Mouse (Mus musculus) CH12.LX (cell line): ENCODE results near the gene Herc2. TPM values are rescaled to one million over a fixed set of nuclear protein-coding genes. Genes with fewer than 3 reads are reported as not detected.

Experiments used
- DNase-seq: peaks from one replicate; pipeline ENCODE4 v3.0.0-alpha.2; 2013; ENCODE audit errors: extremely low read depth
- H3K27ac ChIP-seq: 2 replicates; pipeline ENCODE4 v1.5.1; 2012; ENCODE audit warnings: low read depth, mild to moderate bottlenecking, control low read depth, moderate library complexity; ENCODE audit not compliant: insufficient read depth
- H3K27me3 ChIP-seq: replicated peaks from 2 replicates; pipeline ENCODE3; 2012; ENCODE audit warnings: inconsistent platforms
- H3K36me3 ChIP-seq, 2 experiments: replicated peaks in 1 of 2; 2 replicates each; pipeline versions ENCODE3 to v1.6.1; 2012; ENCODE audit warnings: inconsistent platforms in 1 of 2, low read length in 1 of 2, mild to moderate bottlenecking in 1 of 2, mixed read lengths in 1 of 2, moderate library complexity in 1 of 2; ENCODE audit not compliant: control insufficient read depth in 1 of 2, insufficient read depth in 1 of 2
- H3K4me1 ChIP-seq, 2 experiments: 2 replicates each; pipeline ENCODE4 v1.6.1; 2012; ENCODE audit warnings: inconsistent platforms in 1 of 2, moderate library complexity in 1 of 2; ENCODE audit not compliant: insufficient read depth in 2 of 2, control insufficient read depth in 1 of 2
- H3K4me2 ChIP-seq: 2 replicates; pipeline ENCODE4 v1.6.1; 2012; ENCODE audit warnings: low read depth, mild to moderate bottlenecking, control low read depth; ENCODE audit not compliant: poor library complexity, insufficient read depth, severe bottlenecking
- H3K4me3 ChIP-seq, 3 experiments: fragments of 150-350 bp in 1 of 3; sonication (generic) in 1 of 3; replicated peaks in 1 of 3; 2 replicates each; pipeline versions ENCODE3 to v1.5.1; 2011 to 2012; ENCODE audit warnings: low read depth in 2 of 3, low read length in 2 of 3, mild to moderate bottlenecking in 2 of 3, moderate library complexity in 2 of 3, control low read depth in 1 of 3, improper control_type of control experiment in 1 of 3, inconsistent platforms in 1 of 3, mixed read lengths in 1 of 3; ENCODE audit not compliant: poor library complexity in 1 of 3
- H3K79me2 ChIP-seq: replicated peaks from 2 replicates; pipeline ENCODE4 v1.6.1; 2012; ENCODE audit warnings: mild to moderate bottlenecking, moderate library complexity; ENCODE audit not compliant: control insufficient read depth, poor library complexity, insufficient read depth, severe bottlenecking; ENCODE audit errors: extremely low read depth
- H3K9ac ChIP-seq: 2 replicates; pipeline ENCODE4 v1.6.1; 2012; ENCODE audit warnings: low read depth, mild to moderate bottlenecking, control low read depth, moderate library complexity; ENCODE audit not compliant: insufficient read depth
- H3K9me3 ChIP-seq: replicated peaks from 2 replicates; pipeline ENCODE3; 2012; ENCODE audit warnings: low read length, inconsistent platforms, mixed read lengths
- ELF1 ChIP-seq: IDR thresholded peaks from 2 replicates; pipeline ENCODE4 v1.6.1; 2014; ENCODE audit warnings: low read depth, mild to moderate bottlenecking, inconsistent platforms, low read length, improper control_type of control experiment
- EP300 ChIP-seq: IDR thresholded peaks from 2 replicates; pipeline ENCODE4 v1.6.1; 2011; ENCODE audit warnings: low read length, improper control_type of control experiment
- KAT2A ChIP-seq: IDR thresholded peaks from 2 replicates; pipeline ENCODE4 v1.6.1; 2012; ENCODE audit warnings: low read length, improper control_type of control experiment, inconsistent platforms; ENCODE audit not compliant: insufficient replicate concordance
- MEF2A ChIP-seq: IDR thresholded peaks from 2 replicates; pipeline ENCODE4 v1.6.1; 2014; ENCODE audit warnings: low read depth, mild to moderate bottlenecking, inconsistent platforms, low read length, improper control_type of control experiment, borderline replicate concordance
- RAD21 ChIP-seq: IDR thresholded peaks from 2 replicates; pipeline ENCODE4 v1.6.1; 2011; ENCODE audit warnings: low read depth, mild to moderate bottlenecking, low read length, improper control_type of control experiment, moderate library complexity
- SIN3A ChIP-seq: IDR thresholded peaks from 2 replicates; pipeline ENCODE4 v1.6.1; 2012; ENCODE audit warnings: low read length, improper control_type of control experiment, inconsistent platforms
- TCF12 ChIP-seq: IDR thresholded peaks from 2 replicates; pipeline ENCODE4 v1.6.1; 2014; ENCODE audit warnings: low read depth, mild to moderate bottlenecking, inconsistent platforms, low read length, improper control_type of control experiment
- UBTF ChIP-seq: IDR thresholded peaks from 2 replicates; pipeline ENCODE4 v1.6.1; 2012; ENCODE audit warnings: low read depth, mild to moderate bottlenecking, inconsistent platforms, low read length, improper control_type of control experiment, moderate library complexity
- USF1 ChIP-seq: IDR thresholded peaks from 2 replicates; pipeline ENCODE4 v1.6.1; 2014; ENCODE audit warnings: low read depth, mild to moderate bottlenecking, inconsistent platforms, low read length, improper control_type of control experiment
- USF2 ChIP-seq: conservative IDR thresholded peaks from 2 replicates; pipeline ENCODE4 v1.6.1; 2011; ENCODE audit warnings: low read depth, low read length, improper control_type of control experiment
- ZKSCAN1 ChIP-seq: IDR thresholded peaks from 2 replicates; pipeline ENCODE4 v1.6.1; 2012; ENCODE audit warnings: low read depth, inconsistent platforms, low read length, improper control_type of control experiment, borderline replicate concordance
- ZMIZ1 ChIP-seq: IDR thresholded peaks from 2 replicates; pipeline ENCODE4 v1.6.1; 2012; ENCODE audit warnings: low read depth, mild to moderate bottlenecking, inconsistent platforms, low read length, improper control_type of control experiment
- ZNF384 ChIP-seq: IDR thresholded peaks from 2 replicates; pipeline ENCODE4 v1.6.1; 2012; ENCODE audit warnings: low read depth, low read length, improper control_type of control experiment, inconsistent platforms
- dilution Hi-C: fragments of 300-500 bp; cut with MboI; formaldehyde crosslinking; loops from 2 replicates; pipeline ENCODE4 v1.14.3; 2020; ENCODE audit warnings: low sequenced_read_pairs; ENCODE audit not compliant: extremely low pct_unique_long_range_greater_than_20kb, extremely low pct_ligation_motif_present
- in situ Hi-C: fragments of 300-500 bp; cut with MboI; formaldehyde crosslinking; loops from 3 replicates; pipeline ENCODE4 v1.14.3; 2019; ENCODE audit warnings: low sequenced_read_pairs, low pct_ligation_motif_present, low pct_unique_long_range_greater_than_20kb, mixed read lengths
- polyA plus RNA-seq: library from polyadenylated mRNA; unstranded; fragments of >175 nt; gene quantifications from 2 replicates; pipeline ENCODE4 v1.2.1, GENCODE M21; 2012; ENCODE audit warnings: low read depth; ENCODE audit not compliant: insufficient read length
- total RNA-seq, 2 experiments: library from RNA; depleted of rRNA; stranded (reverse); fragments of 300-350 nt in 1 of 2; fragments of >200 nt in 1 of 2; gene quantifications; 2 replicates each; pipeline ENCODE4 v1.2.3; 2012 to 2014

Gene Herc2
- total and polyA plus RNA-seq, 3 experiments, result 9.7 to 27.6 (median 18.2) TPM

DNA sequence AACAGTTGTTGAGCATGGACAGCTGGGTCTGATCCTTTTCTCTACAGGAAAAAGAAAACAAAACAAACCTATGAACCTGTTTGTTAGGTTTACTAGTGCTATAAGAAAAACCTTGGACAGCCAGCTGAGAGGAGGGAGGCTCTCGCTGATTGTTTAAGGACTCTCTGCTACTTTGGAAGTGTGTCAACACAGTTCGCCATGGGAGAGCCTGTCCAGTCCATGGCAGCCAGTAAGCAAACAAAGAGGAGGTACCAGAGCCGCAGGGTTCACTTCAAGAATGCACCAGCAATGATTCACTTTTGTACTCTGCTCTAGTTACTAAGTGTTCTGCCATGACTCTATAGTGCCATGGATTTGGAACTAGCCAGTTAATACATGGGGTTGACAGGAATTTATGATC, 39.1 kb downstream of the Herc2 start:
- Histone ChIP-seq H3K9me3 (no peaks in the 10 kb centered on the region), H3K27me3 (no peaks in the 10 kb centered on the region), H3K36me3 (peaks cover 34 to 72% of the 10 kb centered on the region in 2 experiments), H3K4me2 (no peak overlapping the region), H3K27ac (no peak overlapping the region), H3K79me2 (no peaks in the 10 kb centered on the region), H3K4me1 (no peaks in the 10 kb centered on the region), H3K4me3 (no peak overlapping the region), H3K9ac (no peak overlapping the region)
- TF ChIP-seq TCF12 (no peak), RAD21 (no peak), ZNF384 (no peak), KAT2A (no peak), USF2 (no peak), SIN3A (no peak), UBTF (no peak)
- in situ Hi-C loops, result no loop called here
- DNase-seq, result no peak
- dilution Hi-C loops, result no loop called here

DNA sequence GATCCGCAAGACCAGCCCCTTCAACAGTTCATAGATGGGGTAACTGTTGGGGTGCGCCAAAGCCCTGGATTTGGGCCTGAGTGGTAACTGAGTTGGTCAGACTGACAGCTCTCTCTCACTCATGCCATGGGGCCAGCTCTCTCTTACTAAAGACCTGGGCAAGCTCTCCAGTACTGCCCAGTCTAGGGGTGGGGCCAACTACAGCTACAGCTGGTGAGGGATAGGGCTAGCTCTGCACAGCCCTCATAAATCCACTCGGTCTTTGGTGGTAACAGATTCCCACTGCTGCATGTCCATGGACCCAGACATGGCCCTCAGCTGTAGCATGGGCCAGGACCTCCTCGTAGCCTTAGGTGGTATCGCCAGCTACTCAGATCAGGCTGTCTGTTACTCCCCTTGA, 41.4 kb downstream of the Herc2 start:
- no peak overlapping the region for H3K27ac ChIP-seq
- no peaks in the 10 kb centered on the region for H3K79me2 ChIP-seq
- peaks cover 35 to 75% of the 10 kb centered on the region in 2 experiments for H3K36me3 ChIP-seq
- TF ChIP-seq EP300 (no peak), ZMIZ1 (no peak), USF1 (no peak)
- no peak overlapping the region for H3K9ac ChIP-seq
- no peak overlapping the region for H3K4me3 ChIP-seq
- no peak for DNase-seq
- in situ Hi-C loops, result no loop called here
- H3K27me3 ChIP-seq, result no peaks in the 10 kb centered on the region
- no peaks in the 10 kb centered on the region for H3K4me1 ChIP-seq
- dilution Hi-C loops, result no loop called here
- no peak overlapping the region for H3K4me2 ChIP-seq
- H3K9me3 ChIP-seq, result no peaks in the 10 kb centered on the region

DNA sequence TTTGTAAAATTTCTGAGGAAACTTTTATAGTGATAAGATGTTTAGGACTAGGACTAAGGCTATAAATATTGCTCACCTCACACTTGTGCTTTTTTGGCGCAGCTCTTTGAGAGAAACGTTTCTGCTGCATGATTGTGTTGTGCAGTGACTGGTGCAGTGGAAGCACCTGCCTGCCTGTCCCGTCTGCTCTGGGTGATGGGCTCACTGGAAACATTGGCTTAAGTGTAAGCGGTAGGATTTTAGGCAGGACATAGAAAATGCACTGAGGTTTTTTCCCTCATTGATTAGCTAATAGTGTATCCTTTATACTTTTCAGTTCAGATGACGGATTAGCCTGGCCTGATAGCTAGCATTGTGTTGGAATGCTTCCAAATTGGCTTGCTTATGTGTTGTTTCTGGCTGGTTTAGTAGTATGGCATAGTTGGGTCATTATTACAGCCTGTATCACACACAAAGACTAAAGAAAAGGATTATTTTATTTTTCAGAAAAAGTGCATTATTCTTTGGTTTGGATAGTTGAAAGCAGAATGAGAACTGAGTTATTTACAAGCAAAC, 52.4 kb downstream of the Herc2 start:
- Histone ChIP-seq H3K79me2 (no peaks in the 10 kb centered on the region), H3K4me3 (no peak overlapping the region), H3K27ac (no peak overlapping the region), H3K9ac (no peak overlapping the region), H3K36me3 (peaks cover 26 to 66% of the 10 kb centered on the region in 2 experiments), H3K4me1 (no peaks in the 10 kb centered on the region), H3K4me2 (no peak overlapping the region), H3K9me3 (no peaks in the 10 kb centered on the region), H3K27me3 (no peaks in the 10 kb centered on the region)
- TF ChIP-seq ELF1, result no peak
- no peak for TF ChIP-seq ZKSCAN1
- TF ChIP-seq EP300, result no peak
- TF ChIP-seq MEF2A, result no peak
- no peak for DNase-seq
- dilution Hi-C loops, result no loop called here
- in situ Hi-C loops, result no loop called here
